Mouse (Mus musculus): ENCODE results near the gene Rreb1.

Gene Rreb1

GRCm38 (mm10) chr13:37815001-37815400 lies 36.8 kb downstream of the Rreb1 start:
- Histone ChIP-seq H3K9me3 (ENCODE audit: low read length) (no peaks in the 10 kb centered on the region), H3K4me1 (replicated peaks; ENCODE audit: low read depth, low read length) (peaks cover 8% of the 10 kb centered on the region), H3K27me3 (ENCODE audit: insufficient read depth, low read length) (peaks cover 31% of the 10 kb centered on the region), H3K4me3 (replicated peaks; ENCODE audit: low read length) (no peak overlapping the region), H3K36me3 (ENCODE audit: insufficient read depth, low read length) (no peaks in the 10 kb centered on the region)
- TF ChIP-seq CTCF (conservative IDR thresholded peaks at IDR 0.05; ENCODE audit: low read length) (no peak), POU5F1 (IDR thresholded peaks at IDR 0.05; ENCODE audit: borderline replicate concordance, low read length) (no peak), NANOG (IDR thresholded peaks at IDR 0.05; ENCODE audit: borderline replicate concordance, low read length) (no peak)

DNA sequence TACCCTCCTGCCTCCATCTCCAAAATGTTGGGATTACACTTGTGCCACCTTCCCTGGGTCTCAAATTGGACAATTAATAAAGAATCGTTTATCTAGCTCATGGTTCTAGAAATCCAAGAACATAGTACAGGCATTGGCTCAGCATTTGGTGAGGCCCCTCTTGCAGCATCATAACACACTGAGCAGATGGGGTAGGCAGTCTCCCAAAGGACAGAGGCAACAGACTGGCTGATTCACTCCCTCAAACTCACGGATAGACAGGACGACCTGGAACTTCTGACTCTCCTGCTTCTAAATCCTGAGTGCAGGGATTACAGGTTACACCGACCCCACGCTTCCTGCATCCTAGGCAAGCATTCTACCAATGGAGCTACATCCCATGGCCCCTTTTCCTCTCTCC lies 38.5 kb downstream of the Rreb1 start:
- TF ChIP-seq NANOG (IDR thresholded peaks at IDR 0.05; ENCODE audit: borderline replicate concordance, low read length) (no peak), CTCF (conservative IDR thresholded peaks at IDR 0.05; ENCODE audit: low read length) (no peak), POU5F1 (IDR thresholded peaks at IDR 0.05; ENCODE audit: borderline replicate concordance, low read length) (no peak)
- H3K27me3 ChIP-seq (ENCODE audit: insufficient read depth, low read length) = peaks cover 47% of the 10 kb centered on the region
- H3K4me3 ChIP-seq (replicated peaks; ENCODE audit: low read length) = no peak overlapping the region
- H3K9me3 ChIP-seq (ENCODE audit: low read length) = no peaks in the 10 kb centered on the region
- H3K4me1 ChIP-seq (replicated peaks; ENCODE audit: low read depth, low read length) = peaks cover 15% of the 10 kb centered on the region
- no peaks in the 10 kb centered on the region for H3K36me3 ChIP-seq (ENCODE audit: insufficient read depth, low read length)

GRCm38 (mm10) chr13:37821413-37821812 lies 43.2 kb downstream of the Rreb1 start:
- Histone ChIP-seq H3K27me3 (ENCODE audit: insufficient read depth, low read length) (peaks cover 46% of the 10 kb centered on the region), H3K9me3 (ENCODE audit: low read length) (no peaks in the 10 kb centered on the region), H3K36me3 (ENCODE audit: insufficient read depth, low read length) (no peaks in the 10 kb centered on the region), H3K4me1 (replicated peaks; ENCODE audit: low read depth, low read length) (peaks cover 35% of the 10 kb centered on the region), H3K4me3 (replicated peaks; ENCODE audit: low read length) (no peak overlapping the region)
- TF ChIP-seq NANOG (IDR thresholded peaks at IDR 0.05; ENCODE audit: borderline replicate concordance, low read length) (no peak), CTCF (conservative IDR thresholded peaks at IDR 0.05; ENCODE audit: low read length) (no peak), POU5F1 (IDR thresholded peaks at IDR 0.05; ENCODE audit: borderline replicate concordance, low read length) (no peak)

DNA sequence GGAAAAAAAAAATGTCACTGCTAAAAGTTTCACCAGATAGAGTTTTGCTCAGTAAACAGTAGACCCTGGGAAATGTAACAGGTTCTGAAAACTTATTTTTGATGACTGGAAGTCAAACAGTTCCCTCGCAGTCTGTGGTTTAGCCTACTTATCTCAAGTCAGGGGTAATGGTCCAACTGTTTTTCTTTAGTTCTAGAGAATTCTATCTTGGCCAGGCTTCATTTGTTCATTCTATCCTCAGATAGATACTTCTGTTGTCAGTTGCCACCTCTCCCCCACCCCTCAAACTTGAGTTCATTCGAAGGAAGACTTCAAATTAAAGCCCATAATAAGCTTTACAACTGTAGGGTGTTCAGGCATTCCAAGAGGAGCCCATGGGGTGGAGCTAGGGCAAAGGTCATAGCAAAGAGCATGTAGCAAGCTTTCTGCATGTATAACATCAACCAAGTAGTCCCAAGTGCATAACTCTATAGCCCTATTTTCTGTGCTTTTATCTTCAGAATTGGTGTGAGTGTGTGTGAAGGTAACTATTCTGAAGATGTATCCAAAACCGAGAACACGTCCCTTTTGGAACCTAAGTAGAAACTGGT lies 46.2 kb downstream of the Rreb1 start:
- Histone ChIP-seq H3K27me3 (ENCODE audit: insufficient read depth, low read length) (peaks cover 52% of the 10 kb centered on the region), H3K4me1 (replicated peaks; ENCODE audit: low read depth, low read length) (peaks cover 46% of the 10 kb centered on the region), H3K4me3 (replicated peaks; ENCODE audit: low read length) (no peak overlapping the region), H3K36me3 (ENCODE audit: insufficient read depth, low read length) (no peaks in the 10 kb centered on the region), H3K9me3 (ENCODE audit: low read length) (no peaks in the 10 kb centered on the region)
- TF ChIP-seq POU5F1 (IDR thresholded peaks at IDR 0.05; ENCODE audit: borderline replicate concordance, low read length) (no peak), NANOG (IDR thresholded peaks at IDR 0.05; ENCODE audit: borderline replicate concordance, low read length) (no peak), CTCF (conservative IDR thresholded peaks at IDR 0.05; ENCODE audit: low read length) (no peak)

- Histone ChIP-seq H3K36me3 (ENCODE audit: insufficient read depth, low read length) (no peaks in the 10 kb centered on the region), H3K4me3 (replicated peaks; ENCODE audit: low read length) (peak overlapping the region; percentile 89), H3K9me3 (ENCODE audit: low read length) (no peaks in the 10 kb centered on the region), H3K27me3 (ENCODE audit: insufficient read depth, low read length) (peaks cover 47% of the 10 kb centered on the region), H3K4me1 (replicated peaks; ENCODE audit: low read depth, low read length) (peaks cover 51% of the 10 kb centered on the region)
- TF ChIP-seq NANOG (IDR thresholded peaks at IDR 0.05; ENCODE audit: borderline replicate concordance, low read length) = no peak
- TF ChIP-seq CTCF (conservative IDR thresholded peaks at IDR 0.05; ENCODE audit: low read length) = no peak
- TF ChIP-seq POU5F1 (IDR thresholded peaks at IDR 0.05; ENCODE audit: borderline replicate concordance, low read length) = no peak
Measured at GRCm38 (mm10) chr13:37824956-37825645, 46.9 kb downstream of the Rreb1 start.

GRCm38 (mm10) chr13:37825646-37826280 lies 47.6 kb downstream of the Rreb1 start:
- no peaks in the 10 kb centered on the region for H3K9me3 ChIP-seq (ENCODE audit: low read length)
- peaks cover 41% of the 10 kb centered on the region for H3K27me3 ChIP-seq (ENCODE audit: insufficient read depth, low read length)
- H3K36me3 ChIP-seq (ENCODE audit: insufficient read depth, low read length) = no peaks in the 10 kb centered on the region
- peak overlapping the region; percentile 89 for H3K4me3 ChIP-seq (replicated peaks; ENCODE audit: low read length)
- TF ChIP-seq NANOG (IDR thresholded peaks at IDR 0.05; ENCODE audit: borderline replicate concordance, low read length) = no peak
- peaks cover 58% of the 10 kb centered on the region for H3K4me1 ChIP-seq (replicated peaks; ENCODE audit: low read depth, low read length)

GRCm38 (mm10) chr13:37826281-37826993 lies 48.2 kb downstream of the Rreb1 start:
- H3K36me3 ChIP-seq (ENCODE audit: insufficient read depth, low read length) = no peaks in the 10 kb centered on the region
- H3K9me3 ChIP-seq (ENCODE audit: low read length) = no peaks in the 10 kb centered on the region
- TF ChIP-seq POU5F1 (IDR thresholded peaks at IDR 0.05; ENCODE audit: borderline replicate concordance, low read length) (no peak), NANOG (IDR thresholded peaks at IDR 0.05; ENCODE audit: borderline replicate concordance, low read length) (no peak), CTCF (conservative IDR thresholded peaks at IDR 0.05; ENCODE audit: low read length) (no peak)
- H3K4me1 ChIP-seq (replicated peaks; ENCODE audit: low read depth, low read length) = peaks cover 60% of the 10 kb centered on the region
- H3K27me3 ChIP-seq (ENCODE audit: insufficient read depth, low read length) = peaks cover 35% of the 10 kb centered on the region
- H3K4me3 ChIP-seq (replicated peaks; ENCODE audit: low read length) = peak overlapping the region; percentile 89

- no peaks in the 10 kb centered on the region for H3K36me3 ChIP-seq (ENCODE audit: insufficient read depth, low read length)
- TF ChIP-seq POU5F1 (IDR thresholded peaks at IDR 0.05; ENCODE audit: borderline replicate concordance, low read length) = no peak
- no peak for TF ChIP-seq NANOG (IDR thresholded peaks at IDR 0.05; ENCODE audit: borderline replicate concordance, low read length)
- TF ChIP-seq CTCF (conservative IDR thresholded peaks at IDR 0.05; ENCODE audit: low read length) = no peak
- peak overlapping the region; percentile 89 for H3K4me3 ChIP-seq (replicated peaks; ENCODE audit: low read length)
- peaks cover 32% of the 10 kb centered on the region for H3K27me3 ChIP-seq (ENCODE audit: insufficient read depth, low read length)
- no peaks in the 10 kb centered on the region for H3K9me3 ChIP-seq (ENCODE audit: low read length)
- H3K4me1 ChIP-seq (replicated peaks; ENCODE audit: low read depth, low read length) = peaks cover 62% of the 10 kb centered on the region
Measured at GRCm38 (mm10) chr13:37826994-37827262, 48.7 kb downstream of the Rreb1 start.

All from E14TG2a.4 (cell line).